Mouse (Mus musculus) erythroblast, embryonic 14.5 days (primary cell): ENCODE measurements around the gene Pptc7.

Source experiments
- GATA1 ChIP-seq: IDR thresholded peaks from 2 replicates; pipeline ENCODE4 v1.6.1; 2012; ENCODE audit warnings: low read length, inconsistent platforms, mixed read lengths
- TAL1 ChIP-seq: IDR thresholded peaks from 3 replicates; pipeline ENCODE4 v1.6.1; 2012; ENCODE audit warnings: low read length, inconsistent platforms, mixed read lengths

DNA sequence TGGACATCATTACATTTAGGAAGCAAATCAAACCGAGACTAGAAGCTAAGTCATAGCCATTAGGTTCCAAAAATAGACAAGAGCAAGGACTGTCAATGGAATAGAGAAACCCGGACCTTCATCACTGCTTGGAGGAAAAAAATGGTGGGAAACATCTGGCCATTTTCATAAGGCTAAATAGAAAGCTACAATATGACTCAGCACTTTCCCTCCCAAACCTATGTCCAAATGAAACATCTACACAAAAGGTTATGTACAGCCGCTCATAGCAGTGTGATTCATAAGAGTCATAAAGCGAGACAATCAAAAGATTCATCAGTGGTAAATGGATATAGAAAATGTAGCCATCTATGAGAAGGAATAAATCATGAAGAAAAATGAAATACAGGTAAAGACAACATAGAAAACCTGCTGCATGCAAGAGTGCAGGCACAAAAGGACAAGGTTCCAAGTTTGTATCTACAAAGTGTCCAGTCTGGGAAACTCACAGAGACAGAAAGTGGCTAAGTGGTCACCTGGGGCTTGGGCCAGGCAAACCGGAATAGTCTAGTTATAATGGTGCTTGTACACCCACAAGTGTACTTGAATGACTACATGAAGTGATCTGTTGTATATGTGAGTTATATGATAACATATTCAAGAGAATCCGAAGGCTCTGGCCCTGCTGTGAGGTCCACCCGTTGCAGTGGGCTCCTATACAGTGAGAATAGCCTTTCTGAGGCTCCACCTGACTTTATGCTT lies 52.6 kb downstream of the Pptc7 start:
- TF ChIP-seq GATA1 (no peak), TAL1 (no peak)
